Mouse (Mus musculus): ENCODE results near the gene Adam19.
A peak's percentile ranks its signal among the peaks of the same experiment; 100 is the strongest.
"Not testable (repeated sequence)": the region's sequence is repeated elsewhere in the genome, so short reads cannot be mapped to it uniquely, and the experiment has no call there.

Adam19 gene

DNA sequence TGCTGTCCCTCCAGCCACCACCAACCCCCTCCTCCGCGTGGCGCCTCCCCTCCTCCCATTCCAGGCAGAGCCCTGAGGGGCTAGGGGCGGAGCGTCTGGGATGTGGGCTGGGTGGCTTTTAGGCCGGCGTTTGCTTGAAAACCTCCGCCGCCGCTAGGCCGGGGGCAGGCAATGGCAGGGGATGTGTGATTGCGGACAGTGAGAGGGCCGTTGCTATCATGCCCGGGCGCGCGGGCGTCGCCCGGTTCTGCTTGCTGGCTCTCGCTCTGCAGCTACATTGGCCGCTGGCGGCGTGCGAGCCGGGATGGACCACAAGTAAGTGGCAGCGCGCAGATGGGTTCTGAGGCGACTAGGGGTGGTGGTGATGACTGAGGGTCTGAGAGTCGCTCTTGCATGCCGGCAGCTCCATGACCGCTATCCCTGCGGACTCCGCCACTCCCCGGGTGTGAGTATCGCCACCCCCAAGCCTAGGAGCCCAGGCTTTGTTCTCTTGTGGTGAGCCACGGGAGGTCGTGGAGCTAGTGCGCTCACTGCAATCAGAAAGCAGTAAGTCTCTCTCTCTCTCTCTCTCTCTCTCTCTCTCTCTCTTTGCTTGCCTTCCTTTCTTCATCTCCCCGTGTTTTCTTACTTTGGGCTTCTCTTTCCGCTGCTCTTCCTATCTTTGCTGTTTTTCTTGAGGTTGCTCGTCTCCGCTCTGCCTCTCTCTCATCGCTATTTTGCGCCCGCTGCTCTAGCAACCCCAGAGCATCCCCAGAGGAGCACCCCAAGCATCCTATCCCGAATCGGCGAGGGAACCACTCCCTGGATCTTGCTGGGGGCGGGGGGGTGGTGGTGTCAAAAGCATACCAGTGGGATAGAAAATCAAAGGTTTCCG, at the start of gene Adam19:
Adam19 (plus strand) TSS at position 97 of the 874 bp plus-strand sequence.
- DNase-seq, result peak; percentile 70 to 72

DNA sequence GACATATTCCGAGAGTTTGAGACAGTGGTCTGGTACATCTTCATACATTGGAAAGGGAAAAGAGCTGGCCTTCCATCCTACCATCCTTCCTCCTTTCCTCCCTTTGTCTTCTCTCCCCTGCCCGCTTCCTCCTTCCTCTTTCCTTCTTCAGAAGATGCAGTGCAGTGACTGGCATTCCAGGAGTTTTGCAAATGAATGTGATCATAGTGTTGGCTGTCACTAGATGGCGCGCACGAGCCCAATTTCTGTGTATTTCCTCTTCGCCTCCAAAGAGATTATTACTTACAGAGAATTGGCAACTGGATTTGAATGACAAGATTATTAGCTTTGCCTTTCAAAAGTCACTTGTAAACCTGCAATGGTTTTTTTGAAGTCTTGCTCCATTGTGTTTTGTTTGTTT, 39.7 kb upstream of the Adam19 start:
- peak; percentile 44 to 53 for DNase-seq

DNA sequence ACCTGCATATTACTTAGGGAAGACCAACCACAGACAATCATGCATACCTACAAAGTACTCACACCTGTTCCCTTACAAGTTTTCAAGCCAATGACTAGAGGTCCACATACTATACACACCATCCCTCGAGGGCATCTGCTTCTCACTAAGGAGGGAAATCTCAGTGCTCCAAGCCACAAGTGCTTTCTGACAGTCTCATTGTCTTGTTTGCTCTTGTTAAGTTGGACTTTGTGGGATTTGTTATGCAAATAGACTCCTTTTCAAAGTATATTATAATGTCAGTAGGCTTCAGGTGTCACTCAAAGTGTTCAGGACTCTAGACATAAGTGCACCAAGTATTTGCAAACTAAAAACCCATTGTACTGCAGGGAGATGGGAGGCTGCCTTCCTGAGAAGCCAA, 35.5 kb upstream of the Adam19 start:
- DNase-seq, result no peak

DNA sequence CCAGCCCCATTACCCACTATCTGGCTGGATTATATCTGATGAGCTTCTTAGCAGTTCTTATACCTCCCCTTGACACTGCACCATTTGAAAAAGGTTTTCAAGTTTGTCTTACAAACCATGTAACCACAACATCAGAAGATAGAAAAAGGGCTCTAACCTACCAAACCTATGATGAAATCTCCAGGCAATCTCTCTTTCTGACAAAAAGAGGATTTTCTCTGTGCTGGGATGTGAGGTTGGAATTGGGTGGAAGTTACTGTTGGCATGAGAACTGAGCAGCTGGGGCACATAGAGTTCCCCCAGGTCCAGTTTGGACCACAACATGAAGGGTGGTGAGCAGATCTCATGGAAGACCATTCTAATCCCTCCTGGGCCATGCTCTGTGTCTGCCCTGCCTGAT, 33.9 kb upstream of the Adam19 start:
- DNase-seq, result no peak

DNA sequence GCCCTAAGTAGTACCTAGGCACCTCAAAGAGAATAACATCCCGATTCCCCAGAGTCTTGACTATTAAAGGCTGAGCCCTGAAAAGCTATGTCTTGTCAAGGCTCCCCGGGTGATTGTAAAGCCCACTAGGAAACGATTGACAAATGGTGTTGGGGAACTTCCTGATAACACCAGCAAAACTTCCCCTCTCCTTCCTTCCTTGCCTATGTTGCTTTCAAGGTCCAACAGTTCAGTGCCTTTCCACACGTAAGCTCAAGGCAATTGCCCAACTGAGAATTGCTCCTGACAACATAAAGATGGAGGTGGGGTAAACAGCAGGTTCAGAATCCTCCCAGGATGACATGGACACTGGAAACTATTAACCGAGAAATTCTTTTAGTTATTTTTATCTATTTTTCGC, 32.8 kb upstream of the Adam19 start:
- DNase-seq, result no peak

DNA sequence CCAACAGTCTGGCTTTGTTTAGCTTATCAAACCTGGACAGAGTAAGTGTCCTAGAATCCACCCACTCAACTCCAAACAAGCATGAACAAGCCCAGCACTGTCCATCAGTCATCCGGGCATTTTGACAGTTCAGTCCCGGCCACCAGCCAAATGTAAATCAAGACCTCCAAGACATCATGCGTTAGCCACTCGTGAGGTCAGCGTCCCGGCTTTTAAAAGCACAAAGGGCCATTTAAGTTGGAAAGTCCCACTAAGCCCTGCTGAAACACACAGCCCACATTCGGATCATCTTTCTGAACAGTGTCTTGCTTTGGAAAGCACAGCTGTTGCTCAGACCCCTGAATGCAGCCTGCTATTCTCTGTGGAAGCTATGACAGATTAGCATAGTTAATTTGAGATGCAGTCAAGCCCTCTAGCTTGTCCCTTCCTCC, 29.8 kb upstream of the Adam19 start:
- peak; percentile 54 to 70 for DNase-seq

DNA sequence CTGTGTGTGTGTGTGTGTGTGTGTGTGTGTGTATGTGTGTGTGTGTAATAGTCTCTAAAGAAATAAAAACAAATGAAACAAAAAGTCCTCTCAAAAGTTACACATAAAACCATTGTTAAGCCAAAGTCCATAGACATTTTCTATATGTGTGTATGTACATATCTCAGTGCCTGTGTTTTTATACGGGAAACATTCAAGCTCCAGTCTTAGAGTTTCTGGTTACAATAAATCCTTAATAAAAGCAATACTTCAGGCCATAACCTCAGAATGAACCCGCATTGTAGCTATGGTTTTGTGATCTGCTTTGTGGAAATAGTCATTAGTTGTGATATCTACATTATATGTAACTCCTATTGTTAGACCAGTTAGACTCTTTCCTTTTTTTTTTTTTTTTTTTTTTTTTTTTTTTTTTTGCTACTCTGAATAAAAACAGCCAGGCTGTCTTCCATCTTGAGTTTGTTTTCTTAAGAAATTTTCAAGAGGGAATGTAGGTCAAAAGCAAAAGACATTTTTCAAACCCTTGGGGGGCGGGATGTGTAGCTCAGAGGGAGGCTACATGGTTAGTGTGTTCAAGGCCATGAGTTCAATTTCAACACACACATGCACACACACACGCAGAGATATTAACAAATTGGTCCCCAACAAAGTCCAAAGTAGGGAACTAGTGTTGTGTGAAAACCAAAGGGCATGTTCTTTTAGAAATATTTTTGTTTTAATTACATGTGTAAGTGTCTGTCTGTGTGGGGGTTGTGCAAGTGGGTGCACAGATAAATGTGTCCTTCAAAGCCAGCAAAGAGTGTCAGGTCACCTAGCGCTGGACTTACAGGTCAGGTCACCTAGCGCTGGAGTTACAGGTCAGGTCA, 27.6 kb upstream of the Adam19 start:
- no peak for DNase-seq

DNA sequence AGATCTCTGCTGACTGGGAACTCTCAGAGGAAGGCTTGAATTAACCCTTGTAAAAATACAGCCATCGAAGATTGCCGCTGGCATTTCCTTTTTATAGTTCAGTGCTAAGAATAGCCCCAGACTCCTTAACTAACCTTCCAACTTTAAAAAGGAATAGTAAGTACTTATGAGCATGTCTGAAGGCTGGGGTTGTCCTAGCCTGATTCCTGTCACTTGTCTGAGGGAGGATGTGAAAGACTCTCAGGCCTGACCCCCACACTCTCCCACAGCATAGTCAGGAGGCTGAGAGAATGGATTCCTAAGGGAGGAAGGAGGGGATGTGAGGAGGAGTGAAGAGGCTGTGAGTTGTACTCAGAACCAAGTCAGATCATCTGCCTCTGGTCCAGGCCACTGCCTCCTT, 26.3 kb upstream of the Adam19 start:
- DNase-seq, result no peak

DNA sequence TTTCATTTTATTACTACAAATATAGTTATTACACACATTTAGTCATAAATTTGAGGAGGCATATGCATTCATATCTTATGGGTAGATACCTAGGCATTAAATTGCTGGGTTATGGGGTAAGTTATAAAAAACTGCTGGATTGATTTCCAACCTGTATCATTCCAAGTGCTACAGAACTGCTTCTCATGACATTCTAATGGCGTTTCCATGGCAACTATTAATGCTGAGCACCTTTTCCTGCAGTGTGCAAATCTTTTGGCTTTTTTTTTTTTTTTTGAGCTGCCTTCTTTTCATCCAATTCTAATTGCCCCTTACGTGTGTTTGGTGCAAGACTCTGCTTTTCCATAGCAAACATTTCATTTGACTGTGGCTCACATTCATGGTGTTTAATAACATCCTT, 25.8 kb upstream of the Adam19 start:
- DNase-seq, result no peak

DNA sequence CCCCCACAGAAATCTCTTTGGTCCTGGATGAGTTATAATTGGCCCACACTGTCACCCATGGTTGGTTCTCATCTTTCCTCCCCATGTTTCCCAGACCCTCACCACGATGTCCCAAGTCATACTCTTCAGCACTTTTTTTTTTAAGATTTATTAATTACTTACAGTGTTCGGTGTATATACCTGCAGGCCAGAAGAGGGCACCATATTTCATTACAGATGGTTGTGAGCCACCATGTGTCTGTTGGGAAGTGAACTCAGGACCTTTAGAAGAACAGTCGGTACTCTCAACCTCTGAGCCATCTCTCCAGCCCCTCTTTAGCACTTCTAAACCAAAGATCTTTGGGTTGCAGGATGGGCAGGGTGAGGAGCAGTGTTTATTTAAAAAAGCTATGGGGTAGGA, 24.3 kb upstream of the Adam19 start:
- no peak for DNase-seq

DNA sequence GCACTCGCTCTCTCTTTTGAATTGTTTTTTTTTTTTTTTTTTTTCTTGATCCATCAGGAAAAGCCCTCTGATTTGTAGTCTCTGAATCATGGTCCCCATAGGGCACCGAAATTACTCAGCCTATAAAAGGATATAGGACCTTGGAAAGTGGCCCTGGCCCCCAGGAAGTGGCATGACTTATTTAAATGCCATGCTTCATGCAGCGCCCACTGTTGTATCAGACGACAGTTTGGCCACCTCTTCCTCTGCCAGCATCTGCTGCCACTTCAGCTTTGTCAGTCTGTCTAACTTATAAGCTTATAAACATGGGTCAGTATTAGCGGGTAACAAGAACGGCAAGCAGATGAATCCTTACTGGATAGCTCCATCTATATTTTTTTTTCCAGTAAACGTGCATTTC, 22.8 kb upstream of the Adam19 start:
- DNase-seq, result no peak

DNA sequence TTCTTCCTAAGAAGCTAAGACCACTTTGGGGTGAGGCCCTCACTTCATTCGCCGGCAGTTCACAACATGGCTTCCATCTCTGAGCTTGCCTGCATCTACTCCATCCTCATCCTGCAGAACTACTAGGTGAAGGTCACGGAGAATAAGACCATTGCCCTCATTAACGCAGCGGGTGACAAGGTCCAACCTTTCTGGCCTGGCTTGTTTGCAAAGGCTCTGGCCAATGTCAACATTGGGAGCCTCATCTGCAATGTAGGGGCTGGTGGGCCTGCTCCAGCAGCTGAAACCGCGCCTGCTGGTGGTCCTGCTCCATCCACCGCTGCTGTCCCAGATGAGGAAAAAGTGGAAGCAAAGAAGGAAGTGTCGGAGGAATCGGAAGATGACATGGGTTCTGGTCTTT, 19.4 kb upstream of the Adam19 start:
- no peak for DNase-seq

DNA sequence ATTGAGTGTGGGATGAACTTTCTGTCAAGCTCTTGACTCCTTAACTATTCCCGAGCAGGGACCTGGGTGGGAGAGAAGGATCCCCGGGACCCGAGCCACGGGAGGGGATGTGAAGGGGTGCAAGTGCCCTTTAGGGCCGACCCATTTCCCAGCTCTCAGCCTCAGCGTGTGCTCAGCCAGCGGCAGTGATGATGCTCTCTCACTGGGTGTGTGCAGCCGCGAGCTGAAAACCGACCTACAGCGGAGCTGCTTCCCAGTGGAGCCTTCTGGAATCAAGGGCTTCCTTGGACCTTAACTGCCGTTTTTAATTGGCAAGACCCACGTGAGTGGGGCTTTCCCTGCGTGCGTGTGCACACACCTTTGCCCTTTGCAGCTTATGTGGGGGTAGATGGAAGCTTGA, 16.9 kb upstream of the Adam19 start:
- no peak for DNase-seq

DNA sequence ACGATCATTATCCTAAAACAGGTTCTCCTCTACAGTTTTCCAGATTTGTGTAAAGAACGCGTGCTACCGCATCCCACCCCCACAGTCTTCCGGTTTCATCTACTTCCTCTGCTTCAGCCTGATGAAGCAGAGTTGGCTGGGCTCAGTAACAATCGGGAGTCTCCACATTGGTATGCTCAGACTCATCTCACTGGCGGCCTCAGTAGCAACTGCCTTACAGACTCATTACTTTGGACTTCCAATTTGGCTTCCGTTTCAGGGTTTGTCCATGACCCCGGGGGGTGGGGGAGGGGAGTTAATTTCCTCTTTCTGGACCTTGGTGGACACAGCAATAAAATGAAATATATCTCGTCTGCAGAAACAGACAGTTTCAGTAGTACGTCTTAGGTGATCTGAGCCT, 16.5 kb upstream of the Adam19 start:
- DNase-seq, result no peak

DNA sequence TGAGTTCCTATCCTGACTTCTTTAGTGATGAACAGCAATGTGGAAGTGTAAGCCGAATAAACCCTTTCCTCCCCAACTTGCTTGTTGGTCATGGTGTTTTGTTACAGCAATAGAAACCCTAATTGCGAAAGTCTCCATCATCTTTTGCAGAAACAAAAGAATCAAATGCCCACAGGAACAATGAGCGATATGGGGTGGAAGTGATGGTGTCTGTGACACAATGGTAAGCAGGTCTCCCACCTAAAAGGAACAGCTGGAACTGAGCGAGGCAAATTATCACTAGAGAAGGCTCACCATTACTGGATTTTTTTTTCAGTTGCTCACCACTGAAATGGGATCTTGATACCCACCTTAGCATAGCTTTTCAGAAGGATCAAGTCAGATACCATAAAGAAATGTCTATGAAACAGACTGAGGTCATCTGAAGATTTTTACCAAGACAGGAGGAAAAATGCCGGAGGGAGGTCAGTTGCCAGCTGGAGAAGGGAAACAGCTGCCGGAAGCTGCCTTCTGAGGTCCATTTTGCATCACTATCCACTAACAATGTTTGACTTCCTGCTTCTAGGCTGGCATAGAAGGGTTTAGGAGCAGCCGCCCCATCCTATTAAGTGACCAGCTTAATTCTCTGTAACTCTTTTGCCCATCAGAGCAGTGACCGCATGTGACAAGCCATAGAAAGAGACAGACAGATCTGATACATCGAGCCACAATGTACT, 14.8 kb upstream of the Adam19 start:
- DNase-seq, result no peak

DNA sequence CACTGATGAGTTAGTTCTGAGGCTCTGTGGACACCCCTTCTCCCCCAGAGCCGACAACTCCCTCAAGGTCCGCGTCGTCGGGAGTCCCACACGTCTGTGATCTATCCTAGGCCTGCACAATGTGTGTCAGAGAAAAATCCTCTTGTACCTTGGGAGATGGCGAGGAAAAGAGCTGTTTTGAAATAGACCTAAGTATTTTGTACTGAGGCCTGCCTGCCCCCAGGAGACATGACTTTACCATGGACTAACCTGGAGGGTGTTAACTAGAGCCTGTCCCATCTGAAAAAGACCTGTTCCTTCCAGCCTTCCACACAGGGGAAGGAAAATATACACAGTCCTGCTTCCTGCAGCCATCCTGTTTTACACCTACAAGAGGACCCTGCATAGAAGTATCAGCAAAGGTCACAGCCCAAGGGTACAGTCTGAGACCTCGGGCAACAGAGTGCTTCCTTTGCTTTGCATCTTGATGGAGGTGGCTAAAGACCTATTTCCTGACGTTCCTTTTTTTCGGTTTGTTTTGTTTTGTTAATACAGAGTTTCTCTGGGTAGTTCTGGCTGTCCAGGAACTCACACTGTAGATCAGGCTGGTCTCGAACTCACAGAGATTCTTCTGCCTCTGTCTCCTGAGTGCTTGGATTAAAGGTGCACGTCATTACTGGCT, 14.1 kb upstream of the Adam19 start:
- DNase-seq, result no peak

DNA sequence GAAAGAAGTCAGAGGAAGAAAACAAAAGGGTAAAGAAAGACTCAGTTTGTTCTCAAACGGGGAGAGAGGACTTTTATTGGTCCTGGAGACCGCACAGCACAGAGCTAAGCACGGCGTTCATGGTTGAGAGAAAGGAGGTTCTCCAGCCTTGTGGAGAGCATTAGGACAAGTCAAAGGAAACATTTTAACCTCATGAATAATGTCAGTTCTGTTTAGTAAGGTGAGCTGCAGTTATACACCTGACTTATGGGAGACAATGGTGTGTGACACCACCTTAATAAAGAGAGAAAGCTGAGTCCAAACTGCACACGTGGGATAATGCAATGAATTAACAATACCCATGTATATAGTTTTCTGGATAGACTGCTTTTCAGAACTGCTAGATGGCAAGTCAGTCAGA, 11.0 kb upstream of the Adam19 start:
- DNase-seq, result no peak

DNA sequence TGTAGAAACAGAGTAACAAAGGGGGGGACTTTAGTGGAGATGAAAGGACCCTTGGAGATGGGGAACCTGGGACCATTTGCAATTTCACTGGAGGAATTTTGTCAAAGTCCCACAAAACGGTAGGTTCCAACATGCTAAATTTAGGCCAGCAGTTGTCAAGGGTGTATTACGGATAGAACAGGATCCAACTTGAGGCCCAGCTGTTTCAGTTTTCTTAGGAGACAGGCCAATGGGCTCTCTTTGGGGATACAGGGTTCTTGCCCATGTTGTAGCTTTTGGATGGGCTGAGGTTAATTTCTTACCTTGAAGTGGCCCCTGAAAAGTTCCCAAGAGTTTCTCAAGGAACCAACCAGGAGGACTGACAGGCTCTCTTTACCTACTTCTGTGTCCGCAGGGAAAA, 8.5 kb upstream of the Adam19 start:
- no peak for DNase-seq

DNA sequence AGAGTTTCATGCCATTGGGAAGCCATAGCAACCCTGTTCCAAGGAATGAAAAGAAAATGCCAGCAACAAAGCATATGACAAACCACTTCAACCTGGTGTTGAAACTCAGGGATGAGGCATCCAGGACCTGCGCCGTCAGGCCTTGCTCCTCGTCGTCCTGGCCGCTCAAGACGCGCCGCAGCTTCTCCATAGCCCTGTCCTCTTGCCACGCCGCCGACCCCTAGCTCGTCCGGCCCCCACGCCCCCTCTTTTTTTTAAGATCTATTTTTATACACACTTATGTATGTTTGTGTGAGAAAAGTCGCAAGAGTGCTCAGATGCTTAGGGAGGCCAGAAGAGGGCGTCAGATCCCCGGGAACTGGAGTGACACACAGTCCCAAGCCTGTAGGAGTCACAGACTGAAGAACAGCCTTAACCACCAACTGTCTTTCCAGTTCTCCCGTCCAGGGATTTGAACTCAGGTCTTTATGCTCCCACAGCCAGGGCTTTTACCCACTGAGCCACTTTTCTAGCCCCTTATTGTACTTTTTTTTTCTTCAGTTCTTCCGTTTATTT, 3.6 kb upstream of the Adam19 start, which contains the start of gene Gm12166:
Gm12166 (minus strand) TSS at position 217 of the 555 bp plus-strand sequence.
- peak; percentile 66 to 68 for DNase-seq

DNA sequence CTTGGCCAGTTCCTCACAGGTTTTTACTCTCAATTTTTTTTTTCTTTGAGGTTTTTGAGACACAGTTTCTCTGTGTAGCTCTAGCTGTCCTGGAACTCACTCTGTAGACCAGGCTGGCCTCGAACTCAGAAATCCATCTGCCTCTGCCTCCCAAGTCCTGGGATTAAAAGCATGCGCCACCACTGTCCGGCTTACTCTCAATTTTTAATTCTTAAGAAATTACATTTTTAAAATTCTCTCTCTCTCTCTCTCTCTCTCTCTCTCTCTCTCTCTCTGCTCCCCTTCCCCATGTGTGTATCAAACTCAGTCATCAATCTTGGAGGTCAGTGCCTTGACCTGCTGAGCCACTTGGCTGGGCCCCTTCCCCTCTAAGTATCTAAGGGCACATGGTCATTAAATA, 2.3 kb upstream of the Adam19 start:
- not testable (repeated sequence) for DNase-seq

DNA sequence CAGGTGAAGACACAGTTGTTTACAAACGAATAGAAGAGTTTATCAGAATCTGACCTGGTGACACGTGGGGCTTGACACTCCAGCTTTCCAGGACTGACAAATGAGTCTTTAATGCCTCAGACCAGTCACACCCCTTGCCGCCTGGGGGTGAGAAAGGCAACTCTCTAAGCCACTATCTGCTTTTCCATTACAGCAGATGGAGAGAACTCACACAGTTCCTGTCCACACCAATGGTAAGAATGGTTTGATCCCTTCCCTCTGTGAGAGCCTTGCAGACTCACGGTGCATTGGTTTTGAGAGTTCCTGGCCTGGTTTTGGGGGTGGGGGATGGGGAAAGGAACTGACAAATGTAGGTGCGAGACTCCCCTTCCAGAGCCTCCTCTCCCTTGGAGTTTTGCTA, 1.5 kb upstream of the Adam19 start:
- DNase-seq, result no peak

Measured in lung, adult 18-20 months (tissue).